Mouse (Mus musculus): ENCODE measurements around the gene Tm6sf1.

The Tm6sf1 gene

GRCm38 (mm10) chr7:81850171-81850570, 8.6 kb upstream of the Tm6sf1 start:
- no peak for DNase-seq (ENCODE audit: low spot score)

- no peak for DNase-seq (ENCODE audit: low spot score)
Observed at GRCm38 (mm10) chr7:81851706-81852105, 7.1 kb upstream of the Tm6sf1 start.

- no peak for DNase-seq (ENCODE audit: low spot score)
Observed at GRCm38 (mm10) chr7:81854568-81855307, 4.1 kb upstream of the Tm6sf1 start.

GRCm38 (mm10) chr7:81855694-81856093, 3.1 kb upstream of the Tm6sf1 start, which contains the start of gene Gm10160:
TSS of gene Gm10160 (minus strand) at chr7:81855794.
- DNase-seq (ENCODE audit: low spot score): no peak

GRCm38 (mm10) chr7:81856221-81856620, 2.6 kb upstream of the Tm6sf1 start:
- DNase-seq (ENCODE audit: low spot score): no peak

- no peak for DNase-seq (ENCODE audit: low spot score)
Observed at GRCm38 (mm10) chr7:81858236-81858635, 565 bp upstream of the Tm6sf1 start.

- no peak for DNase-seq (ENCODE audit: low spot score)
Observed at GRCm38 (mm10) chr7:81860071-81860470, 1.3 kb downstream of the Tm6sf1 start.

- DNase-seq (ENCODE audit: low spot score): no peak
Observed at GRCm38 (mm10) chr7:81860996-81861395, 2.2 kb downstream of the Tm6sf1 start.

- no peak for DNase-seq (ENCODE audit: low spot score)
Observed at GRCm38 (mm10) chr7:81861461-81861860, 2.7 kb downstream of the Tm6sf1 start.

GRCm38 (mm10) chr7:81861921-81862320, 3.1 kb downstream of the Tm6sf1 start:
- no peak for DNase-seq (ENCODE audit: low spot score)

GRCm38 (mm10) chr7:81862587-81863583, 4.1 kb downstream of the Tm6sf1 start:
- DNase-seq (ENCODE audit: low spot score): no peak

GRCm38 (mm10) chr7:81864552-81864951, 5.8 kb downstream of the Tm6sf1 start:
- DNase-seq (ENCODE audit: low spot score): no peak

GRCm38 (mm10) chr7:81865937-81866336, 7.1 kb downstream of the Tm6sf1 start:
- no peak for DNase-seq (ENCODE audit: low spot score)

GRCm38 (mm10) chr7:81867231-81867930, 8.6 kb downstream of the Tm6sf1 start:
- no peak for DNase-seq (ENCODE audit: low spot score)

- DNase-seq (ENCODE audit: low spot score): peak; percentile 32
Observed at GRCm38 (mm10) chr7:81868158-81868557, 9.4 kb downstream of the Tm6sf1 start.

- no peak for DNase-seq (ENCODE audit: low spot score)
Observed at GRCm38 (mm10) chr7:81872493-81873013, 13.8 kb downstream of the Tm6sf1 start.

- DNase-seq (ENCODE audit: low spot score): no peak
Observed at GRCm38 (mm10) chr7:81873807-81874206, 15.0 kb downstream of the Tm6sf1 start.

GRCm38 (mm10) chr7:81874636-81875035, 15.8 kb downstream of the Tm6sf1 start:
- no peak for DNase-seq (ENCODE audit: low spot score)

- no peak for DNase-seq (ENCODE audit: low spot score)
Observed at GRCm38 (mm10) chr7:81875372-81875771, 16.6 kb downstream of the Tm6sf1 start.

- no peak for DNase-seq (ENCODE audit: low spot score)
Observed at GRCm38 (mm10) chr7:81880286-81880685, 21.5 kb downstream of the Tm6sf1 start.

- DNase-seq (ENCODE audit: low spot score): no peak
Observed at GRCm38 (mm10) chr7:81880797-81881196, 22.0 kb downstream of the Tm6sf1 start.

- no peak for DNase-seq (ENCODE audit: low spot score)
Observed at GRCm38 (mm10) chr7:81881600-81881999, 22.8 kb downstream of the Tm6sf1 start.
